Mouse (Mus musculus): ENCODE results near the gene Cd163. TPM values are rescaled to one million over a fixed set of nuclear protein-coding genes. Genes with fewer than 3 reads are reported as not detected.

Gene Cd163
- polyA plus RNA-seq, 1 experiment from 2014 or later: not detected

- Histone ChIP-seq H3K27me3 (no peaks in the 10 kb centered on the region), H3K9ac (no peak overlapping the region), H3K9me3 (no peaks in the 10 kb centered on the region), H3K4me1 (no peaks in the 10 kb centered on the region), H3K4me2 (no peak overlapping the region), H3K4me3 (replicated peaks) (no peak overlapping the region), H3K36me3 (replicated peaks) (no peaks in the 10 kb centered on the region), H3K27ac (no peak overlapping the region)
- ATAC-seq (ENCODE audit: low FRiP score): no peak
- 91% methylated on average over 11 of the region's 11 CpGs for WGBS
Measured at GRCm38 (mm10) chr6:124375435-124375884, 71.0 kb downstream of the Cd163 start.

DNA sequence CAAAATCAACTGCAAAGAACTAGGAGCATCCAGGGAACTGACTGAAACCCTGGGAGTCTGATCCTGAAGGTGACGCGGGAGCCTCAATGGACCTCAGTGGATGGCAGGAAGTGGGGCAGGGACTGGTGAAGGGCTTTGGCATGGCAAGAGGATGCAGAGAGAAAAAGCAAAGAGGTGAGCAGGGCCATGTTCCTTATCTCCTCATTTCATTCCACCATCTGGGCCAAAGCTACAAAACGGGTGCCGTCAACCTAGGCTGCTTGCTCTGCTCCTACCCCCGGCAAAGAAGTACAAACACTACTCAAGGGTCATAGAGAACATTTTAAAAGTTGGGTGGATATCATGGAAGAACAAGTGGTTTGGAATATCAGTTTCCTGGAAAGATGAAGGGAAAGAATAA is 71.9 kb downstream of the Cd163 start:
- WGBS: 94% methylated on average over 5 of the region's 5 CpGs
- Histone ChIP-seq H3K4me2 (no peak overlapping the region), H3K9ac (no peak overlapping the region), H3K4me3 (replicated peaks) (no peak overlapping the region), H3K27ac (no peak overlapping the region), H3K9me3 (no peaks in the 10 kb centered on the region), H3K27me3 (no peaks in the 10 kb centered on the region), H3K4me1 (no peaks in the 10 kb centered on the region), H3K36me3 (replicated peaks) (no peaks in the 10 kb centered on the region)
- ATAC-seq (ENCODE audit: low FRiP score): no peak

DNA sequence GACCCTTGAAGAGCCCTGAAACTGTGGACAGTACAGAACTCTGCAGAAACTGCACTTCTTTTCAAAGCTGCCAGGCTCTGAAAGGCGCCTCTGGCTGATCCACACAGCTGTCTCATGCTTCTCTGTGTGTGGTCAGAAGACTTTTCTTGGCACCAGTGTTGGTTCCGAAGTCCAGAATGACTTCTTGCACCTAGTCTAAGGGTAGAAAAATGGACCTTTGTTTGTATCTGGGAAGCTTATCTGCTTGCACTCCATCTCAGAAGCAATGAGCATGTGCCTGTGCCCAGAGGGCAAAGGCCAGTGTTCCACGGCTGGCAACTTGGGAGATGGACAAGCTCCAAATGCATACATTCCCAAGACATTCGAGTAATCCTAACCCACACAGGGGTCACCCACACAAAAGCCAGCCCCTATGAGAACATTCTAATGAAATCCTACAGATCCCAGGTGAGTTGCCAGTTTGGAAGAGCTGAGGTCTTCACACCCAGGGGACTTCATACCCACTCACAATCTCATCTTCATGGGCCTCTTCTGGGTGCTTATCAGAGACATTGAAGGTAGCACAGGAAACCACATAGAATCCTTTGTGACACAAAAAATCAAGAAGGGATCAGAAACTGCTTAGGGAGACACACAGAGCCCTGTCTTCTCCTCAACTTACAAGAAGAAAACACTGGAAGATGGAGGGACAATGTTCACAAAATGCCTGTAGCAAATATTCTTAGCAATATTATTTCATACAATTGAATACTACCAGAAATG is 73.2 kb downstream of the Cd163 start:
- no peaks in the 10 kb centered on the region for H3K9me3 ChIP-seq
- WGBS: 76% methylated on average over 4 of the region's 4 CpGs
- no peaks in the 10 kb centered on the region for H3K4me1 ChIP-seq
- H3K4me3 ChIP-seq (replicated peaks): no peak overlapping the region
- H3K4me2 ChIP-seq: no peak overlapping the region
- no peak overlapping the region for H3K9ac ChIP-seq
- no peaks in the 10 kb centered on the region for H3K27me3 ChIP-seq
- H3K27ac ChIP-seq: no peak overlapping the region
- no peaks in the 10 kb centered on the region for H3K36me3 ChIP-seq (replicated peaks)
- no peak for ATAC-seq (ENCODE audit: low FRiP score)

- WGBS: 34% methylated on average over 10 of the region's 10 CpGs
- no peak overlapping the region for H3K4me2 ChIP-seq
- no peaks in the 10 kb centered on the region for H3K9me3 ChIP-seq
- no peaks in the 10 kb centered on the region for H3K4me1 ChIP-seq
- H3K27ac ChIP-seq: no peak overlapping the region
- no peaks in the 10 kb centered on the region for H3K27me3 ChIP-seq
- H3K4me3 ChIP-seq (replicated peaks): no peak overlapping the region
- no peak overlapping the region for H3K9ac ChIP-seq
- ATAC-seq (ENCODE audit: low FRiP score): no peak
- H3K36me3 ChIP-seq (replicated peaks): no peaks in the 10 kb centered on the region
Measured at GRCm38 (mm10) chr6:124379331-124379730, 74.9 kb downstream of the Cd163 start.

Other genes starting within 250 kb of the Cd163 start
- not detected in 2 replicates for gene Vmn2r27, start 72.8 kb upstream of the Cd163 start, polyA plus RNA-seq (2016; fragmentation: Nextera tagmentation; extraction: Ambion mirVana)
- 65.9 and 66.0 TPM in 2 replicates for gene Pex5, start 110.4 kb downstream of the Cd163 start, polyA plus RNA-seq (2016; fragmentation: Nextera tagmentation; extraction: Ambion mirVana)
- gene Clstn3, start 160.1 kb downstream of the Cd163 start, polyA plus RNA-seq (2016; fragmentation: Nextera tagmentation; extraction: Ambion mirVana): 25.9 and 27.3 TPM in 2 replicates
- gene C1rl, start 188.5 kb downstream of the Cd163 start, polyA plus RNA-seq (2016; fragmentation: Nextera tagmentation; extraction: Ambion mirVana): 0.10 TPM in 1 of 2 replicates, not detected in the other
- gene C1ra, start 207.7 kb downstream of the Cd163 start, polyA plus RNA-seq (2016; fragmentation: Nextera tagmentation; extraction: Ambion mirVana): 0.14 and 0.19 TPM in 2 replicates
- gene C1s1, start 237.7 kb downstream of the Cd163 start, polyA plus RNA-seq (2016; fragmentation: Nextera tagmentation; extraction: Ambion mirVana): 0.18 and 0.28 TPM in 2 replicates